Mouse (Mus musculus): ENCODE results near the gene Dpf2.

GRCm38 (mm10) chr19:5892735-5893134 is 20.1 kb downstream of the Dpf2 start:
- TF ChIP-seq EP300 (IDR thresholded peaks at IDR 0.05; ENCODE audit: low read length) (no peak), CTCF (conservative IDR thresholded peaks at IDR 0.05 in 1 of 2, IDR thresholded peaks at IDR 0.05 in 1 of 2; ENCODE audit: low read depth in 2 of 2, low read length in 2 of 2) (no peak), ZKSCAN1 (IDR thresholded peaks at IDR 0.05; ENCODE audit: borderline replicate concordance, low read depth, low read length) (no peak), ZNF384 (IDR thresholded peaks at IDR 0.05; ENCODE audit: low read depth, low read length) (no peak), POLR2A (IDR thresholded peaks at IDR 0.05; ENCODE audit: low read depth, low read length) (no peak), ZC3H11A (IDR thresholded peaks at IDR 0.05; ENCODE audit: low read depth, low read length) (no peak), ELF1 (IDR thresholded peaks at IDR 0.05; ENCODE audit: low read depth, low read length) (no peak), KAT2A (IDR thresholded peaks at IDR 0.05; ENCODE audit: insufficient replicate concordance, low read length) (no peak), ETS1 (conservative IDR thresholded peaks at IDR 0.05; ENCODE audit: low read depth, low read length) (no peak), PAX5 (IDR thresholded peaks at IDR 0.05; ENCODE audit: low read length) (no peak), CHD2 (IDR thresholded peaks at IDR 0.05; ENCODE audit: low read length) (no peak), HCFC1 (IDR thresholded peaks at IDR 0.05; ENCODE audit: low read depth, low read length) (no peak), GABPA (IDR thresholded peaks at IDR 0.05; ENCODE audit: insufficient replicate concordance, low read depth, low read length) (no peak), NRF1 (IDR thresholded peaks at IDR 0.05; ENCODE audit: low read depth, low read length) (no peak)

Data from CH12.LX (cell line).